Mouse (Mus musculus) ES-Bruce4 (cell line): ENCODE data around the gene Stx11. TPM values are rescaled to one million over a fixed set of nuclear protein-coding genes. Genes with fewer than 3 reads are reported as not detected.

Experiments
- H3K27ac ChIP-seq: 2 replicates; pipeline ENCODE4 v1.5.1; 2012; ENCODE audit warnings: low read length, inconsistent platforms; ENCODE audit not compliant: insufficient read depth
- H3K27me3 ChIP-seq: 2 replicates; pipeline ENCODE4 v1.6.1; 2012; ENCODE audit warnings: mild to moderate bottlenecking, low read length, inconsistent platforms; ENCODE audit not compliant: control insufficient read depth, poor library complexity, insufficient read depth, severe bottlenecking
- H3K36me3 ChIP-seq: 2 replicates; pipeline ENCODE4 v1.6.1; 2012; ENCODE audit warnings: inconsistent platforms, mild to moderate bottlenecking, low read length, moderate library complexity; ENCODE audit not compliant: control insufficient read depth, poor library complexity, insufficient read depth, severe bottlenecking
- H3K4me1 ChIP-seq: one replicate; pipeline ENCODE4 v1.8.1; 2011; ENCODE audit warnings: low read length; ENCODE audit not compliant: control insufficient read depth, insufficient read depth
- H3K4me3 ChIP-seq: 2 replicates; pipeline ENCODE4 v1.5.1; 2011; ENCODE audit warnings: low read depth, mild to moderate bottlenecking, low read length
- H3K9ac ChIP-seq: 2 replicates; pipeline ENCODE4 v1.6.1; 2012; ENCODE audit warnings: low read depth, mild to moderate bottlenecking, inconsistent platforms; ENCODE audit not compliant: poor library complexity, severe bottlenecking
- H3K9me3 ChIP-seq: replicated peaks from 2 replicates; pipeline ENCODE4 v1.6.1; 2012; ENCODE audit warnings: mild to moderate bottlenecking, low read length, inconsistent platforms; ENCODE audit not compliant: control insufficient read depth, poor library complexity, insufficient read depth, severe bottlenecking
- CTCF ChIP-seq: IDR thresholded peaks from one replicate; pipeline ENCODE4 v1.8.1; 2011; ENCODE audit warnings: low read depth, low read length
- EP300 ChIP-seq: IDR thresholded peaks from 2 replicates; pipeline ENCODE4 v1.6.1; 2011; ENCODE audit warnings: low read depth, low read length; ENCODE audit not compliant: insufficient read depth
- POLR2A ChIP-seq: IDR thresholded peaks from one replicate; pipeline ENCODE4 v1.8.1; 2011; ENCODE audit warnings: low read length; ENCODE audit not compliant: insufficient read depth
- polyA plus RNA-seq: library from polyadenylated mRNA; stranded (reverse); fragments of >200 nt; gene quantifications from 2 replicates; pipeline ENCODE4 v1.2.4, GENCODE M21; 2011; ENCODE audit warnings: low read depth; ENCODE audit not compliant: missing spikeins, insufficient read depth, insufficient read length

The Stx11 gene
- polyA plus RNA-seq, 1 experiment: 2.1 TPM

GRCm38 (mm10) chr10:12981071-12981470 lies 17.0 kb upstream of the Stx11 start:
- Histone ChIP-seq H3K4me3 (no peak overlapping the region), H3K36me3 (no peaks in the 10 kb centered on the region), H3K9me3 (no peaks in the 10 kb centered on the region), H3K9ac (no peak overlapping the region), H3K27me3 (no peaks in the 10 kb centered on the region; the same call in 1 of the 2 replicates), H3K27ac (no peak overlapping the region), H3K4me1 (no peaks in the 10 kb centered on the region)
- TF ChIP-seq POLR2A: no peak
- no peak for TF ChIP-seq EP300
- TF ChIP-seq CTCF: no peak

- Histone ChIP-seq H3K27ac (no peak overlapping the region), H3K4me1 (no peaks in the 10 kb centered on the region), H3K36me3 (no peaks in the 10 kb centered on the region), H3K9ac (no peak overlapping the region), H3K4me3 (no peak overlapping the region), H3K27me3 (no peaks in the 10 kb centered on the region; the same call in 1 of the 2 replicates), H3K9me3 (no peaks in the 10 kb centered on the region)
- TF ChIP-seq CTCF (no peak), EP300 (no peak), POLR2A (no peak)
Measured at GRCm38 (mm10) chr10:12977787-12978212, 13.7 kb upstream of the Stx11 start.

- no peak overlapping the region for H3K9ac ChIP-seq
- H3K27me3 ChIP-seq: no peaks in the 10 kb centered on the region; the same call in 1 of the 2 replicates
- no peaks in the 10 kb centered on the region for H3K9me3 ChIP-seq
- H3K4me3 ChIP-seq: no peak overlapping the region
- H3K36me3 ChIP-seq: no peaks in the 10 kb centered on the region
- no peak for TF ChIP-seq EP300
- no peak for TF ChIP-seq POLR2A
- no peak for TF ChIP-seq CTCF
- no peaks in the 10 kb centered on the region for H3K4me1 ChIP-seq
- no peak overlapping the region for H3K27ac ChIP-seq
Measured at GRCm38 (mm10) chr10:12976552-12976951, 12.5 kb upstream of the Stx11 start.

- TF ChIP-seq EP300 (no peak), CTCF (no peak), POLR2A (no peak)
- Histone ChIP-seq H3K27me3 (no peaks in the 10 kb centered on the region; the same call in 1 of the 2 replicates), H3K9ac (no peak overlapping the region), H3K27ac (no peak overlapping the region), H3K4me3 (no peak overlapping the region), H3K4me1 (no peaks in the 10 kb centered on the region), H3K9me3 (no peaks in the 10 kb centered on the region), H3K36me3 (no peaks in the 10 kb centered on the region)
Measured at GRCm38 (mm10) chr10:12975957-12976356, 11.9 kb upstream of the Stx11 start.

- Histone ChIP-seq H3K9ac (no peak overlapping the region), H3K9me3 (no peaks in the 10 kb centered on the region), H3K27ac (no peak overlapping the region), H3K4me3 (no peak overlapping the region), H3K4me1 (no peaks in the 10 kb centered on the region), H3K27me3 (no peaks in the 10 kb centered on the region; the same call in 1 of the 2 replicates), H3K36me3 (no peaks in the 10 kb centered on the region)
- TF ChIP-seq CTCF: no peak
- no peak for TF ChIP-seq POLR2A
- TF ChIP-seq EP300: no peak
Measured at GRCm38 (mm10) chr10:12975461-12975860, 11.4 kb upstream of the Stx11 start.

- Histone ChIP-seq H3K36me3 (no peaks in the 10 kb centered on the region), H3K27me3 (no peaks in the 10 kb centered on the region; the same call in 1 of the 2 replicates), H3K4me1 (no peaks in the 10 kb centered on the region), H3K27ac (no peak overlapping the region), H3K9ac (no peak overlapping the region), H3K4me3 (no peak overlapping the region), H3K9me3 (no peaks in the 10 kb centered on the region)
- no peak for TF ChIP-seq EP300
- no peak for TF ChIP-seq POLR2A
- TF ChIP-seq CTCF: no peak
Measured at GRCm38 (mm10) chr10:12974572-12974971, 10.5 kb upstream of the Stx11 start.
